Mouse (Mus musculus) gastrocnemius, postnatal 14 days (tissue): ENCODE results near the gene Vmn2r116. TPM values are rescaled to one million over a fixed set of nuclear protein-coding genes. Genes with fewer than 3 reads are reported as not detected.
"Not testable (repeated sequence)": the region's sequence is repeated elsewhere in the genome, so short reads cannot be mapped to it uniquely, and the experiment has no call there.

Experiments used
- DNase-seq: peaks from one replicate; pipeline ENCODE4 v3.0.0; 2021; ENCODE audit warnings: mixed read lengths
- intact Hi-C: fragments of 180-260 bp; cut with DNase I; formaldehyde crosslinking; loops from one replicate; pipeline ENCODE4 v1.15.1; 2025; ENCODE audit warnings: low total_unique reads
- long read RNA-seq, 2 experiments: library from polyadenylated mRNA; stranded (forward); transcript quantifications; one replicate each; pipeline ENCODE4 v2.0.0; 2021
- total RNA-seq, 2 experiments: library from RNA; stranded (reverse); gene quantifications; 2 replicates each; pipeline ENCODE4 v1.2.3; 2021

The Vmn2r116 gene
- not detected for total RNA-seq
- long read RNA-seq, experiment 1: 0 reads
- long read RNA-seq, experiment 2: 0 reads

DNA sequence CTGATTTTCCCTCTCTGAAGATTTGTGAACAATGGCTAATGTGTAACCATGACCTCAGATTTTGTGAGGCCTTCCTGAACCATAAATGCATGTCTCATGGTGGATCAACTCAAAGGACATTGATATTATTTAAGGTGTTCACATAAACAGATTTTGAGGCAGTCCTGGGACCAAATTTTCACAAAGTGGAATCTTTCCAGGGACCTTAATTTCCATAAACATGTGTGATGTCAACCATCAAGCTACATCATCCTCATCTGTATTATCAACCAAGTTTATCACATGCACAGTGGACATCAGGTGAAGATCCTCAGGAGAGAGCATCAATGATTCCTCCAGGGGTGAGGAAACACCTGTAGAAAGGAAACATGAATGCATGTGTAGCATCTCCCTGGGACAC lies at the start of gene Vmn2r116:
TSS of gene Vmn2r116 (plus strand) at position 301 of the 400 bp plus-strand sequence.
- DNase-seq, intact Hi-C loops: not testable (repeated sequence)

- DNase-seq, intact Hi-C loops: not testable (repeated sequence)
Measured at GRCm38 (mm10) chr17:23343441-23343840, 41.0 kb upstream of the Vmn2r116 start, which contains the start of gene Vmn2r115. TSS of gene Vmn2r115 (plus strand) at chr17:23343741.

- intact Hi-C loops: no loop called here
- no peak for DNase-seq
Measured at GRCm38 (mm10) chr17:23351644-23352043, 32.8 kb upstream of the Vmn2r116 start.

DNA sequence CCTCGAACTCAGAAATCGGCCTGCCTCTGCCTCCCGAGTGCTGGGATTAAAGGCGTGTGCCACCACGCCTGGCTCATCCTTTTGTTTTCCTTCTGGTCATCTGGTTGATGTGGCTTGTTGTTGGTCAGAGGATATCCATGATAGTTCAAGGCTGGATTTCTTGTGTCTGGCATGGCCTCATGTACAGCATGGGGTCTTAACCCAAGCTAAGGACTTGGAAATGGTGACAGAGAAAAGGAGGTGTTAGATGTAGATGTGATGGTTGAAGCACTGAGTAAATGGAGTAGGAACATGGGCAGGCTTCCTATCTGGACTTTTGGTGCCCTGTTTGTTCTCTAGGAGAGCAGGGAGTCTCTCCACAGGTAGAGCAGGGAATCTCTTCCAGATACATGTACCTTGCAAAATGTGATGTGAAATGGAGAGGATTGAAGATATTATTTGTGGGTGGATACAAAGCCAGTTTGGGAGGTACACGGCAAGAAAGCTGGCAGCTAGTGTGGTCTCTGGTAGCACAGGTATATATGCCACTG lies 48.8 kb downstream of the Vmn2r116 start:
- no peak for DNase-seq
- intact Hi-C loops: no loop called here

Other genes starting within 250 kb of the Vmn2r116 start
- gene Zfp40, start 191.4 kb upstream of the Vmn2r116 start, total RNA-seq: 1 to 10 TPM; 2.8 to 3.8 TPM
- gene Vmn2r114, start 72.1 kb upstream of the Vmn2r116 start, total RNA-seq: not detected
- not detected for gene Vmn2r115, start 40.9 kb upstream of the Vmn2r116 start, total RNA-seq
- not detected for gene Vmn2r117, start 95.1 kb downstream of the Vmn2r116 start, total RNA-seq
- 1 to 10 TPM; 2.2 to 2.6 TPM for gene Zfp213, start 179.6 kb downstream of the Vmn2r116 start, total RNA-seq
- gene Zfp13, start 214.9 kb downstream of the Vmn2r116 start, total RNA-seq: 1 to 10 TPM; 4.9 TPM
- gene Zscan10, start 216.3 kb downstream of the Vmn2r116 start, total RNA-seq: not detected